Mouse (Mus musculus): ENCODE measurements around the gene Idi1.

- TF ChIP-seq POLR2A (IDR thresholded peaks at IDR 0.05; ENCODE audit: low read depth, low read length), result no peak
- TF ChIP-seq UBTF (IDR thresholded peaks at IDR 0.05; ENCODE audit: low read depth, low read length), result no peak
- TF ChIP-seq CHD2 (IDR thresholded peaks at IDR 0.05; ENCODE audit: low read length), result no peak
- TF ChIP-seq CTCF (conservative IDR thresholded peaks at IDR 0.05 in 1 of 2, IDR thresholded peaks at IDR 0.05 in 1 of 2; ENCODE audit: low read depth in 2 of 2, low read length in 2 of 2), result no peak
- no peak for TF ChIP-seq HCFC1 (IDR thresholded peaks at IDR 0.05; ENCODE audit: low read depth, low read length)
- no peak for TF ChIP-seq USF1 (IDR thresholded peaks at IDR 0.05; ENCODE audit: low read depth, low read length)
- TF ChIP-seq ZNF384 (IDR thresholded peaks at IDR 0.05; ENCODE audit: low read depth, low read length), result no peak
- TF ChIP-seq RAD21 (IDR thresholded peaks at IDR 0.05; ENCODE audit: low read depth, low read length), result no peak
- TF ChIP-seq TCF12 (IDR thresholded peaks at IDR 0.05; ENCODE audit: low read depth, low read length), result no peak
- no peak for TF ChIP-seq NRF1 (IDR thresholded peaks at IDR 0.05; ENCODE audit: low read depth, low read length)
- TF ChIP-seq ELF1 (IDR thresholded peaks at IDR 0.05; ENCODE audit: low read depth, low read length), result no peak
- no peak for TF ChIP-seq MEF2A (IDR thresholded peaks at IDR 0.05; ENCODE audit: borderline replicate concordance, low read depth, low read length)
These were observed 13.9 kb upstream of the Idi1 start, which contains the start of gene Wdr37 for GRCm38 (mm10) chr13:8871314-8871962.
